Mouse (Mus musculus) hindbrain, embryonic 10.5 days (tissue): ENCODE data around the gene Cybb. TPM values are rescaled to one million over a fixed set of nuclear protein-coding genes. Genes with fewer than 3 reads are reported as not detected.
"Not testable (repeated sequence)": the region's sequence is repeated elsewhere in the genome, so short reads cannot be mapped to it uniquely, and the experiment has no call there.

Experiments used
- DNase-seq: peaks from one replicate; pipeline ENCODE4 v3.0.0-alpha.2; 2017; ENCODE audit warnings: low spot score
- H3K27ac ChIP-seq: fragments of 300-500 bp; sonication (generic); 2 replicates; pipeline ENCODE4 v1.5.1; 2016; ENCODE audit warnings: mild to moderate bottlenecking, moderate library complexity
- H3K27me3 ChIP-seq: fragments of 300-500 bp; sonication (generic); 2 replicates; pipeline ENCODE4 v1.6.1; 2016; ENCODE audit warnings: mild to moderate bottlenecking; ENCODE audit not compliant: poor library complexity, insufficient read depth, severe bottlenecking
- H3K36me3 ChIP-seq: fragments of 300-500 bp; sonication (generic); 2 replicates; pipeline ENCODE4 v1.6.1; 2016; ENCODE audit warnings: mild to moderate bottlenecking, moderate library complexity
- H3K4me1 ChIP-seq: fragments of 300-500 bp; sonication (generic); replicated peaks from 2 replicates; pipeline ENCODE4 v1.6.1; 2016; ENCODE audit warnings: mild to moderate bottlenecking
- H3K4me3 ChIP-seq: fragments of 300-500 bp; sonication (generic); 2 replicates; pipeline ENCODE4 v1.5.1; 2016; ENCODE audit warnings: mild to moderate bottlenecking, moderate library complexity
- H3K9me3 ChIP-seq: fragments of 300-500 bp; sonication (generic); 2 replicates; pipeline ENCODE4 v1.6.1; 2016; ENCODE audit warnings: mild to moderate bottlenecking, moderate library complexity
- WGBS: fragments of 180-500 bp; shearing (Covaris S2); methylation state at CpG from one replicate; pipeline ENCODE4 v1.1.7; 2016; 5-methylcytosine and 5-hydroxymethylcytosine counted together
- polyA plus RNA-seq: library from polyadenylated mRNA; unstranded; fragments of >200 nt; fragmentation: Nextera tagmentation; extraction: Ambion mirVana; gene quantifications from 2 replicates; pipeline ENCODE4 v1.2.1, GENCODE M21; 2016

Gene Cybb
- 0.41 and 0.84 TPM in 2 replicates for polyA plus RNA-seq

DNA sequence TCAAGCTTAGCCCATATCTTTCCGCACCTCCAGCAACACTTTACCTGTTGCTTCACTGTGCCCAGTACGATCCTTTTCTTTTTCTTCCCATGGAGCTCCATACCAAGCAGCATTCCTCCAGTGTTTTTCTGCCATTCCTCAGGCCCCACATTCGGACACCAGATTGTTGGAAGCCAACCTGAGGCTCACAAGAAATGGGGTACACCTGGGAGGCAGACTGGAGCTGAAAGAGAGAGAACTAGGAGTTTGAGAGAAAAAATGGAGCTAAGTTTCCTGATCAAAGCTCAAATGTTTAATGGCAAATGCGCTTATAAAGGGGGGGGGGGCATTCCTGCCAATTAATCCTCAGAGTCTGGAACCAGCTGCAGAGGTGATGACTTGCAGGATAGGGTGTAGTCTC is at the start of gene Cybb:
Gene Cybb (minus strand): TSS at position 101 of the 400 bp plus-strand sequence.
- whole genome bisulfite sequencing, result 84% methylated on average over 4 of the region's 4 CpGs
- Histone ChIP-seq H3K27me3 (no peaks in the 10 kb centered on the region), H3K36me3 (no peaks in the 10 kb centered on the region)

DNA sequence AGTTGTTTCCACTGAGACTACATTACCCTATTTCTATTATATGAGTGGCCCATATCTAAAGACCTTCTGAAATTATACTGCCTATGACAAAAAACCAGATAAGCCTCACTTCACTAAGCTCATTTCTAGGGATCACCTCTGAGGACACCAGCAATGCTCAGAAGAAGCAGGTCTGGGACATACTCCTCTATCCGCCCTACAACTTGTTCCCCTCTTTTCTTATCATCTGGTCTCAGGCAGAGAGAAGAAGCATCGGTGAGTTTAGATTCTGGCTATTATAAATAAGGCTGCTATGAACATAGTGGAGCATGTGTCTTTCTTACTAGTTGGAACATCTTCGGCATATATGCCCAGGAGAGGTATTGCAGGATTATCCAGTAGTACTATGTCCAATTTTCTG is 49.3 kb upstream of the Cybb start:
- DNase-seq, result no peak
- Histone ChIP-seq H3K4me3 (no peak overlapping the region), H3K9me3 (no peaks in the 10 kb centered on the region), H3K27ac (no peak overlapping the region), H3K36me3 (no peaks in the 10 kb centered on the region), H3K4me1 (no peaks in the 10 kb centered on the region), H3K27me3 (no peaks in the 10 kb centered on the region)
- WGBS, result 92% methylated on average over 3 of the region's 3 CpGs

More for the DNA sequence above, at the start of gene Cybb:
- no peaks in the 10 kb centered on the region for H3K9me3 ChIP-seq
- no peak for DNase-seq
- no peak within 1 kb of the TSS for H3K27ac ChIP-seq
- no peaks in the 10 kb centered on the region for H3K4me1 ChIP-seq
- no peak within 1 kb of the TSS for H3K4me3 ChIP-seq

DNA sequence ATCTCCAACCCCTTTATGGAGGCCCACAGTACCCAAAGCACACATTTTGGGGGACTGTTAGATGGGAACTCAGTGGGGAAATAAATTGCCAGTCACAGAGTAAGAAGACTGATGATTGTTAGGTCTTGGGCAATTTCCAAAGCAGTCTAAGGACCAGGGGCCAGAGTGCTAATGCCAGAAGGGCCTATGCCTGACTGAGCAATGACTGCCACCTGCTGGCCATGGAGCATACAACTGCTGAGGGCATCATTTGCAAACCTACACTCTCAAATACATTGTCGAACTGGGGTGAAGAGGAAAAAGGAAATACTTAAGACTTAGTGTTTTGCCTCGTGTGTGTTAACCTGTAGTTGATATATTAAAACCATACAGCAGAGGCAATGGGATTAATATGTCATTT is 32.4 kb upstream of the Cybb start:
- not testable (repeated sequence) for H3K36me3 ChIP-seq, H3K9me3 ChIP-seq, H3K27ac ChIP-seq, H3K4me3 ChIP-seq, H3K4me1 ChIP-seq, H3K27me3 ChIP-seq
- 56% methylated on average over 2 of the region's 2 CpGs for WGBS
- peak; percentile 36 for DNase-seq

DNA sequence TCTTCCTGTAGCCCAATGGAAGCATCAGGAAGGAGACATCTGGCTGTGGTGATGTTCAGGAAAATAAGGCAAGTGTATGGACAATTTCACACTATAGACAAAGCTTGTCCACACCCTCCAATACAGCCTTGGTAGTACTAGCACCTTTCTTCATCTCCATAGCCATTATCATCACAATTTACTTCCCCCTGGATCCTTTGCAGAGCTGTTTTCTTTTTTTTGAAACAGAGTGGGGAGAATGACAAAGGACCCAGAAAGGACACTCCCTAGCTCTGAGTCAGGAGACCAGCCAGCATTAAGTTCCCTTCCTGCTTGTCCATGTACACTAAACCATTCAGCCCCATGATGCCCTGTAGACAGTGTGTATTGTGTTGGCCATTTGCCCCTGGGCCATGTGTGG is 30.0 kb upstream of the Cybb start:
- not testable (repeated sequence) for H3K4me1 ChIP-seq, H3K9me3 ChIP-seq, H3K36me3 ChIP-seq, DNase-seq, H3K4me3 ChIP-seq, H3K27me3 ChIP-seq, H3K27ac ChIP-seq

DNA sequence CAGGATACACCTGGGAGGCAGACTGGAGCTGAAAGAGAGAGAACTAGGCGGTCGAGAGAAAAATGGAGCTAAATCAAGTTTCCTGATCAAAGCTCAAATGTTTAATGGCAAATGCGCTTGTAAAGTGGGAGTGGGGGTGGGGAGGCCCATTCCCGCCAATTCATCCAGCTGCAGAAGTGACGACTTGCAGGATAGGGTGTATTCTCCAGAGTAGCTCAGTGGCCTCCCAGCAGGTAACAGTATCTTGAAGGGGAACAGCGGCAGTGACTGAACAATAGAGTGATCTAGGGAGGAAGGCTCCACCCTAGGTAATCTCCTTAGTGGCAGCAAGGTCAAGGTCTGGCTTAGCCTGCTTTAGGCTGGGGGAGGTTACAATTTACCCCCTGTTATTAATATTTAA is 12.5 kb downstream of the Cybb start:
- not testable (repeated sequence) for H3K27me3 ChIP-seq, H3K9me3 ChIP-seq, DNase-seq, H3K27ac ChIP-seq, H3K4me3 ChIP-seq, H3K4me1 ChIP-seq, H3K36me3 ChIP-seq
- WGBS, result 89% methylated on average over 6 of the region's 6 CpGs

DNA sequence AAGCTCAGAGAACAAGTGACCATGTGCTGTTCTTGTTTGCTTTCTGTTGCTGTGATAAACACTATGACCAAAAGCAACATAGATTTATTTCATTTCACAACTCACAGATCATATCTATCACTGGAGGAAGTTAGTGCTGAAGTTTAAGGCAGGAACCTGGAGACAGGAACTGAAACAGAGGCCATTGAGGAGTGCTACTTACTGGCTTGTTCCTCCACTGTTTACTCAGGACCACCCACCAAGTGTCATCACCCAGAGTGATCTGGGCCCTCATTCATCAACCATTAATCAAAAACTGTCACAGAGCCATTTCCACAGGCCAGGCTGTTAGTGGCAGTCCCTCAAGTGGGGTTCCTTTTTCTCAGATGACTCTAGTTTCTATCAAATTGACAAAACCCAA is 13.1 kb downstream of the Cybb start:
- H3K4me3 ChIP-seq, result no peak overlapping the region
- H3K4me1 ChIP-seq, result no peaks in the 10 kb centered on the region
- H3K9me3 ChIP-seq, result no peaks in the 10 kb centered on the region
- no peak for DNase-seq
- H3K36me3 ChIP-seq, result no peaks in the 10 kb centered on the region
- no peak overlapping the region for H3K27ac ChIP-seq
- no peaks in the 10 kb centered on the region for H3K27me3 ChIP-seq

DNA sequence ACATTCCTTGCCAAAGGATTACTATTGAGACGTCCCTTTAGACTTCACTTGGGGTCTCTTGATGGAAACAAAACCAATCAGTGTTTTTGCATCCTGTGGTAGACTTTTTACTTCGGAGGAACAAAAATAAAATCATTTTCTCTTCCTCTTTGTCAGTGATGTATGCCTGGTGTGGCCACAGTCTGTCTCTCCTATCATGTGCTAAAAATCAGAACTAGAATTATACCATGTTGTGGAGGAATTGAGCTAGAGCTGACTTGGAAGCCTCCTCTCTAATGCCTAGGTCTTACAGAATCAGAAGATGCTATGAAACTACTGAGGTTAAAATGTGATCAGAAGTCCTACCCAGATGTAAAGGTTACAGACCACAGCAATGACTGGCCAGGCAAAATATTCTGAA is 13.8 kb downstream of the Cybb start:
- 84% methylated on average over 2 of the region's 2 CpGs for WGBS
- no peaks in the 10 kb centered on the region for H3K36me3 ChIP-seq
- no peaks in the 10 kb centered on the region for H3K9me3 ChIP-seq
- no peaks in the 10 kb centered on the region for H3K4me1 ChIP-seq
- H3K27me3 ChIP-seq, result no peaks in the 10 kb centered on the region
- no peak for DNase-seq
- no peak overlapping the region for H3K27ac ChIP-seq
- no peak overlapping the region for H3K4me3 ChIP-seq

DNA sequence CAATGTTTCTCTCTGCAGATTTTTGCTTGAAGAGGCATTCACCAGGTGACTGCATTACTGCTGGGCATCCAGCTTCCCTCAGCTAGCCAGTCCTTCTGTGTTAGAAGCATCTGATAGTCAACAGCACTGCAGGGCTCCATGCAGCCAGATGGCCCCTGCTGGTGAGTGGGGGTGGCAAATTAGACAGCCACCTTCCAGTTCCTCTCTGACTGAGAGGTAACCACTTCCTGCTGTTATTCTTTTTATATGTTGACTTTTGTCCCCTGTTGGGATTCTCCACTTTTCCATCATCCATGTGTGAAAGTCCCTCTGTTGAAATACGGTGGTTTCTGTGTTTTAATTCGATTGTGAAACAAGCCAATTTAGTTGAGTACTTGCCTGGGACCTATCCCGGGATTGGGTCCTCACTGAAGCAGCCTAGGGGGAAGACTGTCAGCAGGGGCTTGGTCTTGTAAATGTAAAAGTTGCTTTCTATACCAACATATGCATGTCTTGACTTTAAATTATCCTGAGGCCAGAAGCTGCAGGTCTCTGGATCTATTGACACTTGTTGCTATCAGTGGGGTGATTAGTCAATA is 16.7 kb downstream of the Cybb start:
- no peak overlapping the region for H3K27ac ChIP-seq
- no peaks in the 10 kb centered on the region for H3K9me3 ChIP-seq
- no peaks in the 10 kb centered on the region for H3K36me3 ChIP-seq
- no peaks in the 10 kb centered on the region for H3K27me3 ChIP-seq
- no peaks in the 10 kb centered on the region for H3K4me1 ChIP-seq
- DNase-seq, result no peak
- WGBS, result 52% methylated on average over 3 of the region's 3 CpGs
- H3K4me3 ChIP-seq, result no peak overlapping the region

DNA sequence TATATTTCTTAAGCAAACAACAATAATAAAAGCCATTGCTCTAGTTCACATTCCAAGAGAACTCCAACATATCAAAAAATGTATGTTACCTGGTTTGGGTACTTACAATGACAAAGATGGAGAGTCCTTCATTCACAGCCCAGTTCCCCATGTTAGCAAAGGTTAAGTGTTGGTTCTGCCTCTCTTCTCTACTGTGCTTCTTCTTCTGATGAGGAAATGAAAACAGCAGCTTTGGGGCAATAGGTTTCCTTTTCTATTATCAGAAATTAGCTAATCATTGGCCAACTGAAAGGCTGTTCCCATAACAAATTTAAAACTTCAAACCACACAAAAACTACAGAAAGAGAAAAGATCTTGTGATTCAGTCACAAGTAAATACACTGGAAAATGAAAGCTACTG is 18.5 kb downstream of the Cybb start:
- Histone ChIP-seq H3K36me3 (no peaks in the 10 kb centered on the region), H3K27ac (no peak overlapping the region), H3K27me3 (no peaks in the 10 kb centered on the region), H3K4me3 (no peak overlapping the region), H3K4me1 (no peaks in the 10 kb centered on the region), H3K9me3 (no peaks in the 10 kb centered on the region)
- DNase-seq, result no peak

DNA sequence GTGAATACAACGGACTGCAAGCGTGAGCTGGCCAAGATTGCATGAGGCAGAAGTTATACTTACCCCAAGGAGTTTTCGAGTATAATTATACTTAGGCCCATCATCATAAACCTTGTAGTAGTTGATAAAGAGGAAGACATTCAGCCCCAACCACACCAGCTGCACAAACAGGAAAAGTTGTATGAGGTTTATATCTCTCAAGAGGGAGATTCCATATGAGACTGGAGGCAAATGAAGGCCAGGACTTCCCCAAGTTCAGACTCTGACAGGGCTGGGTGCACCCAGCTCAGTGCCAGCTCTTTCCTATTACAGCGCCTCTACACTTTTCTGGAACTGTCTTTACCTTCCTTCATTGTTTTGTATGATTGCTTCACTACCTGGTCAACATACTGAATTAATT is 20.6 kb downstream of the Cybb start:
- H3K4me3 ChIP-seq, result no peak overlapping the region
- H3K36me3 ChIP-seq, result no peaks in the 10 kb centered on the region
- H3K4me1 ChIP-seq, result no peaks in the 10 kb centered on the region
- WGBS, result 91% methylated on average over 4 of the region's 4 CpGs
- H3K27me3 ChIP-seq, result no peaks in the 10 kb centered on the region
- no peak overlapping the region for H3K27ac ChIP-seq
- DNase-seq, result no peak
- H3K9me3 ChIP-seq, result no peaks in the 10 kb centered on the region

DNA sequence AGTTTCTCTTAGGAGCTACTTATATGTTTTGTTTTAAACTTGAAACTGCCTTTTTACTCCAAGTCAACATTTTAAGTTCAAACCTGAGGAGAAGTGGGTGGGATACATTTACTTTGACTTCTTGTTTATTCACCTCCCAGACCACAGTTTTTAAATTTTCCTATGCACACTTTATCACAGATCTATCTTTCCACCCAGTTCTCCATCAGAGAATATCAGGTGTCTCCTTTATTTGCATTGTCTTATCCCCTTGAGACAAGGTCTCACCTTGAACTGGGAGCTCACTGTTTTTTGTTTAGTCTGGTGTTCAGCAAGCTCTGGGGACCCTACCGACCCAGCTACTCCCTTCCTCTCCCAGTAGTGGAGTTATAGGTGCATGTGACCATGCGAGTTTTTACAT is 21.7 kb downstream of the Cybb start:
- DNase-seq, result no peak
- no peaks in the 10 kb centered on the region for H3K9me3 ChIP-seq
- no peak overlapping the region for H3K4me3 ChIP-seq
- H3K27me3 ChIP-seq, result no peaks in the 10 kb centered on the region
- 71% methylated on average over 2 of the region's 2 CpGs for WGBS
- no peak overlapping the region for H3K27ac ChIP-seq
- no peaks in the 10 kb centered on the region for H3K4me1 ChIP-seq
- no peaks in the 10 kb centered on the region for H3K36me3 ChIP-seq

DNA sequence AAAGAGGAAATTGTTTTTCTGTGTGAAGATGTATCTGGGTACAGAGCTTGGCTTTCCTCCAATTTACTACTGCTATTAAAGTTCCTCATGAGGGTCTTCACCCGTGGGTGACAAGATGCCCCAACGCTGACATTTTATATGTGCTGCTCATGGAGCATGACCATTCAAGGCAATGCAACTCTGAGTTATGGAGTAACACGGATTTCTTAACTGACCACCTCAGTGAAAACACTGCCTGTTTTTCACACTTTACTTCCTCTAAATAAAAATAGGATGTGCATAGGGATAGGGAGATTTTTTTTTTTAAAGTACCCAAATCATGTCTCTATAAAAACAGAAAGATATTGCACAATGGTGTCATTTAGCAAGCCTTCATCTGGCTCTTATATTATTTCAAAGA is 24.9 kb downstream of the Cybb start:
- no peaks in the 10 kb centered on the region for H3K9me3 ChIP-seq
- 74% methylated on average over 3 of the region's 3 CpGs for WGBS

DNA sequence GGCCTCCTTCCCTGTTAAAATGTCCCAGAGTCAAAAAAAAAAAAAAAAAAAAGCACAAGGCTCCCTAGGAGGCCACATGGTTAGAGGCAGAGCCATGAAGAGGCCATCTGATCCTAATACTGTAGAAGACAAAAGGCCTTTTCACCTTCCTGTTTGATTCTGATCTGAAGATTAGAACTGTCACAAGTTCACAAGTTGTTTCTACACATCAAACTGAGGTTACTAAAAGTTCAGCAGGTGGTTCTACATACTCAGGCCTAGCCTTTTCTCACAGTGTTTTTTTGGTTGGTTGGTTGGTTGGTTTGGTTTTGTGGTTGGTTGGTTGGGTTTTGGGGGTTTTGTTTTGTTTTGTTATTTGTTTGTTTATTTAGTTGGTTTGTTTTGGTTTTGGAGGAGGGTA is 26.2 kb downstream of the Cybb start:
- Histone ChIP-seq H3K4me3 (no peak overlapping the region), H3K27me3 (no peaks in the 10 kb centered on the region), H3K4me1 (no peaks in the 10 kb centered on the region), H3K27ac (no peak overlapping the region), H3K9me3 (no peaks in the 10 kb centered on the region), H3K36me3 (no peaks in the 10 kb centered on the region)
- DNase-seq, result no peak

More for the DNA sequence above, 24.9 kb downstream of the Cybb start:
- no peak for DNase-seq
- Histone ChIP-seq H3K27me3 (no peaks in the 10 kb centered on the region), H3K27ac (no peak overlapping the region), H3K36me3 (no peaks in the 10 kb centered on the region), H3K4me3 (no peak overlapping the region), H3K4me1 (no peaks in the 10 kb centered on the region)

DNA sequence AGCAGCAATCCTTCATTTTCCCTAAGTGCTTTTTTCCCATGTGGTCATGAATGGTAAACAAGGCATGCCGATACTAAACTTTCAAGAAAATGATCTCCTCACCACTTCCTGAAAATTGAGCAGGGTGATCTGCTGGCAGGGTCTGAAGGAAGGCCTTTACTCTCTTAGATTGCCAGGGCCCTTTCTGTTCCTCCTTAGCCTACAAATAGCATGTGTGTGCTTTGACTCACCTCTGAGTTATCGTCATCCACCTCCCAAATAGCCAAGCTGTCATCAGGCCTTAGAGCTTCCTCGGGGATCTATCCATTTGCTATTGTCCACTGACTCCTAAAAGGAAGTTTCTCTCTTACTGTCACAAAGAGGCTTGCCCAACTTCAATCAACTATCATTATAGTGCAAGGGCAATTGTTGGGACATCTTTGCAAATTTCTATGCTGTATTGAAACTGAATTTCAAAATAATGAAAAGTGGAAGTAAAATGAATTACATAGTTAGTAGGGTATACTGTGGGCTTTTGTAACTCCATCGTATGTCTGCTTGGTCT is 27.1 kb downstream of the Cybb start:
- no peak for DNase-seq
- no peaks in the 10 kb centered on the region for H3K9me3 ChIP-seq

More for the DNA sequence above, 27.1 kb downstream of the Cybb start:
- Histone ChIP-seq H3K27ac (no peak overlapping the region), H3K36me3 (no peaks in the 10 kb centered on the region), H3K4me3 (no peak overlapping the region), H3K27me3 (no peaks in the 10 kb centered on the region), H3K4me1 (no peaks in the 10 kb centered on the region)
- 84% methylated on average over 4 of the region's 4 CpGs for WGBS
